Mouse (Mus musculus): Measurements from ENCODE around the gene Zfp990.

- no peak for TF ChIP-seq MYOG (IDR thresholded peaks at IDR 0.05; ENCODE audit: control insufficient read depth in 1 of 3, insufficient read depth in 1 of 3, insufficient read length in 2 of 3, low read depth in 2 of 3)
- TF ChIP-seq E2F4 (IDR thresholded peaks at IDR 0.05; ENCODE audit: insufficient read depth) = no peak
- no peak for TF ChIP-seq POLR2AphosphoS2 (IDR thresholded peaks at IDR 0.05; ENCODE audit: insufficient read length, low read depth)
- TF ChIP-seq CEBPB (IDR thresholded peaks at IDR 0.05; ENCODE audit: insufficient read depth, poor library complexity, severe bottlenecking) = no peak
- no peak for TF ChIP-seq MAX (IDR thresholded peaks at IDR 0.05; ENCODE audit: low read depth)
- TF ChIP-seq POLR2A (IDR thresholded peaks at IDR 0.05; ENCODE audit: insufficient read length, low read depth) = no peak
These were observed 53.7 kb downstream of the Zfp990 start for GRCm38 (mm10) chr4:145564111-145564821.
